Mouse (Mus musculus): Measurements from ENCODE around the gene Chrna9. TPM values are rescaled to one million over a fixed set of nuclear protein-coding genes. Genes with fewer than 3 reads are reported as not detected.

Chrna9 gene
- polyA plus RNA-seq, 1 experiment from 2014 or later: not detected

DNA sequence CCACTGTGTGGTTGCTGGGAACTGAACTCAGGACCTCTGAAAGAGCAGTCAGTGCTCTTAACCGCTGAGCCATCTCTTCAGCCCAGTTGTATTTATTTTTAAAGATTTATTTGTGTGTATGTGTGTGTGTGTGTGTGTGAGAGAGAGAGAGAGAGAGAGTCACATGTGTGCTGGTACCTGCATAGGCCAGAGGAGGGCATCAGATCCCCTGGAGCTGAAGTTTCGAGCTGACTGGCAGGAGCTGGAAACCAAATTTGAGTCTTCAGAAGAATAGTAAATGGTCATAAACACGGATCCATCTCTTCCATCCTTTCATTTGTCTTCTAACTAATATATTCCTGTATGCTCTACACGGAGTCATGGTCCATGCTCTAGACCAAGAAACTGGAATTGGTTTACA lies 1.5 kb upstream of the Chrna9 start:
- WGBS (ENCODE audit: missing documents): 93% methylated on average over 4 of the region's 4 CpGs
- Histone ChIP-seq H3K36me3 (ENCODE audit: inconsistent target) (no peaks in the 10 kb centered on the region), H3K27ac (no peak overlapping the region), H3K4me3 (ENCODE audit: inconsistent target) (no peak overlapping the region), H3K79me2 (ENCODE audit: inconsistent target) (no peaks in the 10 kb centered on the region)

DNA sequence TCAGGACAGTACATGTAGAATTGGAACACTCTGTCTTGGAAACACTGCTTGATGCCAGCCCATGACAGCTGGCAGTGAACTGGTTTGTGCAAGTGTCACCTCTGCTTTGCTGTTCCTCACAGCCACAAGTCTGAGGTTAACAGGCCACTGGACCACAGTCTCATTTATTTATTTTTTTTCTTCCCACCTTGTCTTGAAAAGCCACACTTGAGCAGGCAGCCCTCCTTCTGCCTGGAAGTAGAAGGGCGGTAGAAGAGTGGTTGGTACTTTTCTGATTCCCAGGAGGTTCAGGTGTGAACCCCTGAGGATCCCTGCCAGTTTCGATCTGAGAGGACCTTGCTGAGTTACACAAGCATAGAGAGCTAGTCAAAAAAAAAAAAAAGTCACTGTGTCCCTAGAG lies 957 bp upstream of the Chrna9 start:
- no peak overlapping the region for H3K27ac ChIP-seq
- 61% methylated on average over 2 of the region's 2 CpGs for WGBS (ENCODE audit: missing documents)
- H3K79me2 ChIP-seq (ENCODE audit: inconsistent target): no peaks in the 10 kb centered on the region
- H3K36me3 ChIP-seq (ENCODE audit: inconsistent target): no peaks in the 10 kb centered on the region
- H3K4me3 ChIP-seq (ENCODE audit: inconsistent target): no peak overlapping the region

DNA sequence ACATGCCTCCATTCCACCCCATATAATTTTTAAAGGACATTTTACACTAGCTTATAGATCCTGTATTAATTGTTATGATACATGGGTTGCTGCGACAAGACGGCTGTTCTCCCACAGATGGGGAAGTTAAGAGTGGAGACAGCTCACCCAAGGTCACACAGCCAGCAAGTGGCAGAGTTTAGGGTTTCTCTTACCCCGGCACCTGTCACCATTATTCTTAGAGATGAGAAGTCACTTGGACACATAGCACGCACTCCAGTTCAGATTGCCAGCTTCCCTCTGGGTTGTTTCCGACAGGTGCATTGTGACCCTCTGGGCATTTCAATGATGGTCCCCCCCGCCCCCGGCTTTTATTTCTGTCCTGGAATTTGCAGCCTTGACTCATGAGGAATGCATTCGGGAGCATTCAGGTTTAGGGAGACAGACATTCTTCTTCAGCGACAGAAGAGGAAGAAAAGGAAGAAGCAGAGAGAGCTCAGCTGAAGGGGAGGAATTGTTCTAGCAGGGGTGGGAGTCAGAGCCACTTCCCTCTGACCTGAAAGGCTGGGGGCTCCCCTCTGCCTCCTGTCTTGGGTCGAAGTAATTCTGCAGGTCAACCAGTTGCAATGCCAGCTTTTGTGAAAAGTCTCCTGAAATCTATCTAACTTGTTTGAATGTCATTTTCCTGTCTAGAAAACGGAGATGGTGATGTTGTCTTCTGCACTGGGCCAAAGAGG lies 2.4 kb downstream of the Chrna9 start:
- 22% methylated on average over 11 of the region's 11 CpGs for WGBS (ENCODE audit: missing documents)
- Histone ChIP-seq H3K79me2 (ENCODE audit: inconsistent target) (no peaks in the 10 kb centered on the region), H3K36me3 (ENCODE audit: inconsistent target) (no peaks in the 10 kb centered on the region), H3K4me3 (ENCODE audit: inconsistent target) (no peak overlapping the region), H3K27ac (no peak overlapping the region)

- WGBS (ENCODE audit: missing documents): 59% methylated on average over 9 of the region's 9 CpGs
- Histone ChIP-seq H3K27ac (no peak overlapping the region), H3K36me3 (ENCODE audit: inconsistent target) (no peaks in the 10 kb centered on the region), H3K79me2 (ENCODE audit: inconsistent target) (no peaks in the 10 kb centered on the region), H3K4me3 (ENCODE audit: inconsistent target) (no peak overlapping the region)
Measured at GRCm38 (mm10) chr5:65937998-65938715, 3.4 kb downstream of the Chrna9 start.

DNA sequence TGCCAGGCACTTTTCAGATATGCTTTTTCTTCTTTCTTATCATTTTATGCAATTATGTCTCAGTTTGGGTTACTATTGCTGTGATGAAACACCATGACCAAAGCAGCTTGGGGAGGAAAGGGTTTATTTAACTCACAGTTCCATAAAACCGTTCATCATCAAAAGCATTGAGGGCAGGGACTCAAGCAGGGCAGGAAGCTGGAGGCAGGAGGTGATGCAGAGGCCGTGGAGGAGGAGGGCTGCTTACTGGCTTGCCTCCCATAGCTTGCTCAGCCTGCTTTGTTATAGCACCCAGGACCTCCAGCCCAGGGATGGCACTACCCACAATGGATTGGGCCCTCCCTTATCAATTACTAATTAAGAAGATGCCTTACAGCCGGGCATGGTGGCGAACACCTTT lies 6.4 kb downstream of the Chrna9 start:
- WGBS (ENCODE audit: missing documents): 70% methylated on average over 4 of the region's 4 CpGs
- Histone ChIP-seq H3K27ac (no peak overlapping the region), H3K79me2 (ENCODE audit: inconsistent target) (no peaks in the 10 kb centered on the region), H3K36me3 (ENCODE audit: inconsistent target) (no peaks in the 10 kb centered on the region), H3K4me3 (ENCODE audit: inconsistent target) (no peak overlapping the region)

GRCm38 (mm10) chr5:65949822-65950221 lies 15.1 kb downstream of the Chrna9 start:
- Histone ChIP-seq H3K79me2 (ENCODE audit: inconsistent target) (no peaks in the 10 kb centered on the region), H3K27ac (no peak overlapping the region), H3K36me3 (ENCODE audit: inconsistent target) (no peaks in the 10 kb centered on the region), H3K4me3 (ENCODE audit: inconsistent target) (no peak overlapping the region)
- 93% methylated on average over 3 of the region's 3 CpGs for WGBS (ENCODE audit: missing documents)

- Histone ChIP-seq H3K36me3 (ENCODE audit: inconsistent target) (no peaks in the 10 kb centered on the region), H3K27ac (no peak overlapping the region), H3K79me2 (ENCODE audit: inconsistent target) (no peaks in the 10 kb centered on the region), H3K4me3 (ENCODE audit: inconsistent target) (no peak overlapping the region)
- WGBS (ENCODE audit: missing documents): 86% methylated on average over 6 of the region's 6 CpGs
Measured at GRCm38 (mm10) chr5:65950236-65950635, 15.5 kb downstream of the Chrna9 start.

- 62% methylated on average over 18 of the region's 18 CpGs for WGBS (ENCODE audit: missing documents)
- no peaks in the 10 kb centered on the region for H3K36me3 ChIP-seq (ENCODE audit: inconsistent target)
- H3K27ac ChIP-seq: no peak overlapping the region
- no peak overlapping the region for H3K4me3 ChIP-seq (ENCODE audit: inconsistent target)
- no peaks in the 10 kb centered on the region for H3K79me2 ChIP-seq (ENCODE audit: inconsistent target)
Measured at GRCm38 (mm10) chr5:65950679-65951512, 16.2 kb downstream of the Chrna9 start.

DNA sequence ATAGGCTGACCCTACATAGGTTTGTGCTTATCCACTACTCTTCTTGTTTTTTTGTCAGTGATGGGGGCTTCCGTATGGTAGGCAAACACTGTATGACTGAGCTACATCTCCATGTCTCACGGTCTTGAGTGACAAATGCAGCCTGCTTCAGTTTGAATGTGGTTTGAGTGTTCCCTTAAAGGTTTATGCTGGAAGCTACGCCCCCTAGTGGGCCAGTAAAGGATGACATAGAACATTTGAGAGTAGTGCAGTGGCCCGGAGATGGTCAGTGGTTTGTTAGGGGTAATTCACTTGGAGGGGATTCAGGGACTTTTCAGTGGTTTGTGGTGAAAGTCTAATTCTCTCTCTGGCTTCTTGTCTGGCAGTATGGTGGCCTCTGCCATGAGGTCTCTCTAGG lies 16.8 kb downstream of the Chrna9 start:
- no peak overlapping the region for H3K27ac ChIP-seq
- H3K79me2 ChIP-seq (ENCODE audit: inconsistent target): no peaks in the 10 kb centered on the region
- no peaks in the 10 kb centered on the region for H3K36me3 ChIP-seq (ENCODE audit: inconsistent target)
- WGBS (ENCODE audit: missing documents): 68% methylated on average over 4 of the region's 4 CpGs
- H3K4me3 ChIP-seq (ENCODE audit: inconsistent target): no peak overlapping the region

DNA sequence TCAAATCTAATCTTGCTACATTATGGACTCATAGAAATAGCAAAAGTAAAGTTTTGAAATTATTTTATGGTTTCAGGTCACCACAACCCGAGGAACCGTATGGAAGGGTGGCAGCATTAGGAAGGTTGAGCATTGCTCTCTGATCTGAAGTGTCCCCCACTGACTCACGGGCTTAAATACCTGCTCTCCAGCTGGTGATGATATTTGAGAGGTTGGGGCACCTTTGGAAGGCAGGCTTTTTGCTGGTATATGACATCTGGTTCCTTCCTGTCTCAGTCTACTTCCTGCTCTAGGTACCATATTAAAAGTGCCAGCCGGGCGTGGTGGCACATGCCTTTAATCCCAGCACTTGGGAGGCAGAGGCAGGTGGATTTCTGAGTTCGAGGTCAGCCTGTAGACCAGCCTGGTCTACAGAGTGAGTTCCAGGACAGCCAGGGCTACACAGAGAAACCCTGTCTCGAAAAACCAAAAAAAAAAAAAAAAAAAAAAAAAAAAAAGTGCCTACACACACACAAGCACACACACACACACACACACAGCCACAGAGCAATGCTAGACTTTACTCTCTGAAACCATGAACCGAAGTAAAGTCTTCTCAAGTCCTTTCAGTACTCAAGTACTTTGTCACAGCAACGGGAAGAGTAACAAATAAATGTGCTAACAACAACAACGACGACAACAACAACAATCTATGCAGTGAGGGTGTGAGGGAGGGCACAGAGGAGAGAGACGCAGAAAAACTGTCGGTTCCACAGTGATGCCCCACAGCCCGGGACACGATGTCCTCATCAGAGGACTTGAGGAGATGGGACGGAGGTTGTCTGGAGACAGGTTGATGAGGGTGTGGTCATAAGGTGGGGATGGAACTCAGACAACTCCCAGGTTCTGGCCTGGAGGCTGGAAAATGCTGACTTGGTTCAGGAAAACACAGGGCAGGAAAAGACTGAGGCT lies 19.7 kb downstream of the Chrna9 start:
- no peaks in the 10 kb centered on the region for H3K79me2 ChIP-seq (ENCODE audit: inconsistent target)
- no peaks in the 10 kb centered on the region for H3K36me3 ChIP-seq (ENCODE audit: inconsistent target)
- no peak overlapping the region for H3K27ac ChIP-seq
- WGBS (ENCODE audit: missing documents): 86% methylated on average over 15 of the region's 16 CpGs
- no peak overlapping the region for H3K4me3 ChIP-seq (ENCODE audit: inconsistent target)

DNA sequence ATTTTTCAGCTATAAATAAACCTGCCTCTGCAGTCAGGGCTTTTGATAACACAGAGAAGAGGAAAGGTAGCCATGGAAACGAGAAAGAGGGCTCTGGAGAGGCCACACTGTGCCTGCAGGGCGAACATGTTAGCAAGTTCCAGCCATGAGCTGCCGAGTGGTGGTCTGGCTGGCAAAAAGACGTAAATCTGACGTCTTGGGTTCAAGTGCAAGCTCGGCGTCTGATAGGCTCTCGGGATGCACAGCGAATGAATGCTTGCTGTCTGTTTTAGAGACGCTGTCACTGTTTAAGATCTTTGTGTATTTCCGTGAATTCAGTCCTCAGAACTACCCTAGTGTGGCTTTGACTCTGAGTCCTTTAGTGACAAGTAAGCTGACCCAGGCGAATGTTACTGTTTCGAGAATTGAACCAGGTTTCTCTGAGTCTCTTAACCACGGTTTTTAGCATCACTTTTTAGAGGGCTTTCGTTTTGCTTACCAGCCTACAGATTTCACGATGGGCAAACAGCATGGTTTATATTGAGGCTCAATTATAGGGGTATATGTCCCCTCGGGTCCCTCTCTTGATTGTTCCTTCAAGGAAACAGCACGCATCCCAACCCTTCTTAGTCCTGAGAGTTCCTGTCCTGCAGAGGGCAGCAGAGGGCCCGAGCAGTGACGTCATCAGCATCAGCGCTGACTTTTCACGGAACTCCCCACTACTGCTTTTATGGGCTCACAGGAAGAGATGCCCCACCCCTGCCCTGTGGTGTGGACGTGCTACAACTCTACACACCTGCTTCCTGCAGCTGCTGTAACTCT lies 20.8 kb downstream of the Chrna9 start:
- H3K36me3 ChIP-seq (ENCODE audit: inconsistent target): no peaks in the 10 kb centered on the region
- 26% methylated on average over 23 of the region's 23 CpGs for WGBS (ENCODE audit: missing documents)
- peak overlapping the region; percentile 26 for H3K4me3 ChIP-seq (ENCODE audit: inconsistent target)
- no peaks in the 10 kb centered on the region for H3K79me2 ChIP-seq (ENCODE audit: inconsistent target)
- H3K27ac ChIP-seq: peak overlapping the region; percentile 56

GRCm38 (mm10) chr5:65956144-65957008 lies 21.7 kb downstream of the Chrna9 start:
- 67% methylated on average over 9 of the region's 9 CpGs for WGBS (ENCODE audit: missing documents)
- no peaks in the 10 kb centered on the region for H3K36me3 ChIP-seq (ENCODE audit: inconsistent target)
- no peaks in the 10 kb centered on the region for H3K79me2 ChIP-seq (ENCODE audit: inconsistent target)
- peak overlapping the region; percentile 56 for H3K27ac ChIP-seq
- H3K4me3 ChIP-seq (ENCODE audit: inconsistent target): peak overlapping the region; percentile 26

GRCm38 (mm10) chr5:65958597-65958996 lies 23.9 kb downstream of the Chrna9 start:
- 4% methylated on average over 4 of the region's 4 CpGs for WGBS (ENCODE audit: missing documents)
- no peaks in the 10 kb centered on the region for H3K79me2 ChIP-seq (ENCODE audit: inconsistent target)

More at GRCm38 (mm10) chr5:65958597-65958996, 23.9 kb downstream of the Chrna9 start:
- Histone ChIP-seq H3K36me3 (ENCODE audit: inconsistent target) (no peaks in the 10 kb centered on the region), H3K4me3 (ENCODE audit: inconsistent target) (no peak overlapping the region), H3K27ac (no peak overlapping the region)

Data from macrophage (primary cell).